Mouse (Mus musculus) stomach, embryonic 16.5 days (tissue): ENCODE results near the gene Ing5. TPM values are rescaled to one million over a fixed set of nuclear protein-coding genes. Genes with fewer than 3 reads are reported as not detected.
"Not testable (repeated sequence)": the region's sequence is repeated elsewhere in the genome, so short reads cannot be mapped to it uniquely, and the experiment has no call there.

Experiments
- ATAC-seq: fragments of 200-750 bp; cut with Nextera tagmentation; 2 replicates; pipeline ENCODE4 v1.8.0; 2017; ENCODE audit warnings: moderate number of reproducible peaks, moderate TSS enrichment; ENCODE audit not compliant: insufficient read depth, low FRiP score
- H3K27ac ChIP-seq: fragments of 300-500 bp; sonication (generic); 2 replicates; pipeline ENCODE4 v1.5.1; 2014; ENCODE audit warnings: low read length
- H3K27me3 ChIP-seq: fragments of 300-500 bp; sonication (generic); 2 replicates; pipeline ENCODE4 v1.6.1; 2014; ENCODE audit warnings: low read length, control low read depth, mixed read lengths; ENCODE audit not compliant: control insufficient read depth, insufficient read depth
- H3K36me3 ChIP-seq: fragments of 300-500 bp; sonication (generic); 2 replicates; pipeline ENCODE4 v1.6.1; 2014; ENCODE audit warnings: low read length; ENCODE audit not compliant: control insufficient read depth, insufficient read depth
- H3K4me1 ChIP-seq: fragments of 300-500 bp; sonication (generic); 2 replicates; pipeline ENCODE4 v1.6.1; 2014; ENCODE audit warnings: low read length, control low read depth, mixed read lengths; ENCODE audit not compliant: control insufficient read depth, insufficient read depth
- H3K4me2 ChIP-seq: fragments of 300-500 bp; sonication (generic); 2 replicates; pipeline ENCODE4 v1.6.1; 2014; ENCODE audit warnings: low read depth, low read length, mixed read lengths
- H3K4me3 ChIP-seq: fragments of 300-500 bp; sonication (generic); replicated peaks from 2 replicates; pipeline ENCODE4 v1.5.1; 2014; ENCODE audit warnings: mild to moderate bottlenecking, low read length
- H3K9ac ChIP-seq: fragments of 300-500 bp; sonication (generic); 2 replicates; pipeline ENCODE4 v1.6.1; 2014; ENCODE audit warnings: low read length
- H3K9me3 ChIP-seq: fragments of 300-500 bp; sonication (generic); replicated peaks from 2 replicates; pipeline ENCODE4 v1.6.1; 2016; ENCODE audit warnings: low read length, control low read depth; ENCODE audit not compliant: control insufficient read depth
- WGBS: fragments of 180-500 bp; shearing (Covaris S2); extraction: QIAGEN DNeasy Blood & Tissue Kit; methylation state at CpG from one replicate; pipeline ENCODE4 v1.1.7; 2014; 5-methylcytosine and 5-hydroxymethylcytosine counted together
- polyA plus RNA-seq: library from polyadenylated mRNA; unstranded; fragments of >200 nt; fragmentation: Nextera tagmentation; extraction: Ambion mirVana; gene quantifications from 2 replicates; pipeline ENCODE4 v1.2.1, GENCODE M21; 2015

Ing5 gene
- polyA plus RNA-seq, 1 experiment from 2014 or later, result 19.1 TPM

- no peaks in the 10 kb centered on the region for H3K9me3 ChIP-seq
- no peak overlapping the region for H3K9ac ChIP-seq
- H3K27ac ChIP-seq, result no peak overlapping the region
- ATAC-seq, result no peak
- no peak overlapping the region for H3K4me2 ChIP-seq
- no peak overlapping the region for H3K4me3 ChIP-seq
- H3K36me3 ChIP-seq, result no peaks in the 10 kb centered on the region
- 88% methylated on average over 7 of the region's 8 CpGs for WGBS
- no peaks in the 10 kb centered on the region for H3K4me1 ChIP-seq
- H3K27me3 ChIP-seq, result no peaks in the 10 kb centered on the region
Observed at GRCm38 (mm10) chr1:93837335-93837734, 33.6 kb downstream of the Ing5 start.

- H3K9me3 ChIP-seq, H3K4me1 ChIP-seq, H3K27me3 ChIP-seq, H3K4me2 ChIP-seq, H3K9ac ChIP-seq, H3K36me3 ChIP-seq, ATAC-seq, H3K4me3 ChIP-seq, H3K27ac ChIP-seq: not testable (repeated sequence)
- WGBS, result 85% methylated on average over 8 of the region's 8 CpGs
Observed at GRCm38 (mm10) chr1:93838569-93838968, 34.8 kb downstream of the Ing5 start.

DNA sequence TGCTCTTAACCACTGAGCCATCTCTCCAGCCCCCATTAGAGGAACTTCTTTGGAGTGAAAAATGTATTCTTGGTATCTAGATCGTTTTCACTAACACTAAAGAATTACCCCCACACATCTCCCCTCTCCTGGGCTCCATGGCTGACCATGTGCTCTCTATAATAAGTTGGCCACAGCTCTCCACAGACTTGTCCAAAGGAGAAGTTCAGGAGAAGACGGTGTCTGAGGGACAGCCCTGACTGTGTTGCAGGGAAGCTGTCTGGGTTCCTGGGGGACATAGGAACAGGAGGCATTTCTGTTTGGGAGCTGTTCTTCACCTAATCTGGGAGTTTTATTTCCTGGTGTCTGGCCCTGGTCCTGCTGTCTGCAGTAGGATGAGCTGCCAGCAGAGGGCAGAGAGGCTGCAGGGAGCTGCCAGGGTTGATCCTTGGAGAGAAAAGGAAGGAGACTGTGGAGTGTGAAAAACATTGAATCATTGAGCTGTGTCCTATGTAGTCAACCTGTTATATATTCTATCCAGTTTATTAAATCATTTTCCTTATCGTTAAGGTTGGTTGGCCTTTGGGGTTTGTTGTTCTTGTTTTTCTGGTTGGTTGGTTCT, 42.1 kb downstream of the Ing5 start:
- 56% methylated on average over 1 of the region's 3 CpGs for WGBS
- ATAC-seq, H3K36me3 ChIP-seq, H3K27ac ChIP-seq, H3K4me2 ChIP-seq, H3K4me1 ChIP-seq, H3K4me3 ChIP-seq, H3K27me3 ChIP-seq, H3K9ac ChIP-seq, H3K9me3 ChIP-seq: not testable (repeated sequence)

- H3K9ac ChIP-seq, H3K27ac ChIP-seq, H3K4me3 ChIP-seq, H3K27me3 ChIP-seq, H3K36me3 ChIP-seq, H3K4me1 ChIP-seq, ATAC-seq, H3K4me2 ChIP-seq, H3K9me3 ChIP-seq: not testable (repeated sequence)
- 86% methylated on average over 4 of the region's 4 CpGs for WGBS
Observed at GRCm38 (mm10) chr1:93855790-93856189, 52.0 kb downstream of the Ing5 start.

DNA sequence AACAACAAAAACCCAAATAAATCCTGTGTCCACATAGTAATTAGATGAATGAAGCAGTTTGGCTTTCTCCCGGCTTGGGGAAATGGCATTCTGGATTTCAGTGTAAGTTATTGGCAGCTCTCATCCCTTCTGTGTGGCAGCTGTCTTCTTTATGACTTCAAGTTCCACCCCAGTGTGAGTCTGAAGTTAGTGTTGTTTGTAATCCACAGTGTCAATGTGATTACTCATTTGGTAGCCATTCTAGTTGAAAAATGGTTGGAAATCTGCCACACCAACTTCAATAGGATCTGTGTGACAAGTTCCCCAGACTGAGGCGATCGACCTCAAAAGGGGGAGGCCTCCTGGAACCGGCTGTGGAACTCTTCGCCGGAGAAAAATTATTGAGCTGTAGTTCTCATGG, 53.6 kb downstream of the Ing5 start:
- Histone ChIP-seq H3K9ac (no peak overlapping the region), H3K4me2 (no peak overlapping the region), H3K27ac (no peak overlapping the region), H3K4me3 (no peak overlapping the region), H3K9me3 (no peaks in the 10 kb centered on the region), H3K36me3 (no peaks in the 10 kb centered on the region), H3K4me1 (no peaks in the 10 kb centered on the region), H3K27me3 (no peaks in the 10 kb centered on the region)
- ATAC-seq, result no peak
- WGBS, result 42% methylated on average over 6 of the region's 6 CpGs

DNA sequence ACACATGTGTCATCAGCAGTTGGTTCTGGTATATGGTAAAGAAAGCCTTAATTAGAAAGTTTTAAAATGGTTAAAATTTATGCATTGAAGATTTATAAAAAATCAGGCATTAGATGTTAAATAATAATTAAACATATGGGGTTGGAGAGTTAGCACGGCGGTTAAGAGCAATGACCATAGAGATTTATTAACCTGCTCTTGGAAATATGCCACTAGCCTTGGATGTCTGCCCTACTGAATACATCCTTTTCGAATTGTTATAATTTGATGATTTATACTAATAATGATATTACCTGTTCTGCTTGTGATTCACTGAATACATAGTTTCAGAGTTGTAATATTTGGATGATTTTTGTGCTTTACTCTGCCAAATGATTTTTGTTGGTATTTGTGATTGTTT, 54.2 kb downstream of the Ing5 start:
- no peaks in the 10 kb centered on the region for H3K27me3 ChIP-seq
- no peaks in the 10 kb centered on the region for H3K4me1 ChIP-seq
- H3K9ac ChIP-seq, result no peak overlapping the region
- ATAC-seq, result no peak
- H3K4me3 ChIP-seq, result no peak overlapping the region
- no peak overlapping the region for H3K27ac ChIP-seq
- H3K9me3 ChIP-seq, result no peaks in the 10 kb centered on the region
- H3K4me2 ChIP-seq, result no peak overlapping the region
- 52% methylated on average over 3 of the region's 3 CpGs for WGBS
- no peaks in the 10 kb centered on the region for H3K36me3 ChIP-seq

DNA sequence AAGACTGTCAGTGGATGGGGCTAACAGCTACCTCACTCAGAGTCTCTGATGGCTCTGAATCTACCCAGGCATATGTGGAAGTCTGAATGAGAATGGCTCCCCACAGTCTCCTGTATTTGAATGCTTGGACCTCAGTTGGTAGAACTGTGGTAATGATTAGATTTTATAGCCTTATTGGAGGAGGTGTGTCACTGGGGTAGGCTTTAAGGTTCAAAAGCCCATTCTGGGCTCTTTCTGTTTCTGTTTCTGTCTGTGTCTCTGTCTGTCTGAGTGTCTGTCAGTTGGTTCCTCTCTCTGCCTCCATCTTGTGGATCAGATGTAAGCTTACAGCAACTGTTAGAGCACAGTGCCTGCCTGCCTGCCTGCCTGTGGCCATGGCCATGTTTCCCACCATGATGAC, 55.9 kb downstream of the Ing5 start:
- no peaks in the 10 kb centered on the region for H3K36me3 ChIP-seq
- H3K4me2 ChIP-seq, result no peak overlapping the region
- H3K4me3 ChIP-seq, result no peak overlapping the region
- no peaks in the 10 kb centered on the region for H3K27me3 ChIP-seq
- ATAC-seq, result no peak
- H3K27ac ChIP-seq, result no peak overlapping the region
- H3K4me1 ChIP-seq, result no peaks in the 10 kb centered on the region
- no peaks in the 10 kb centered on the region for H3K9me3 ChIP-seq
- no peak overlapping the region for H3K9ac ChIP-seq

GRCm38 (mm10) chr1:93861048-93861447, 57.3 kb downstream of the Ing5 start, which contains the start of gene Gal3st2:
Gal3st2 (plus strand) TSS chr1:93861306.
- not testable (repeated sequence) for H3K4me3 ChIP-seq, H3K27ac ChIP-seq, H3K4me2 ChIP-seq, H3K9ac ChIP-seq, H3K4me1 ChIP-seq, ATAC-seq, H3K36me3 ChIP-seq, H3K27me3 ChIP-seq, H3K9me3 ChIP-seq
- WGBS, result 44% methylated on average over 2 of the region's 2 CpGs
